Mouse (Mus musculus) liver, embryonic 12.5 days (tissue): ENCODE measurements around the gene Aip. TPM values are rescaled to one million over a fixed set of nuclear protein-coding genes. Genes with fewer than 3 reads are reported as not detected.

ENCODE experiments used
- ATAC-seq: fragments of 200-750 bp; cut with Nextera tagmentation; 2 replicates; pipeline ENCODE4 v1.8.0; 2017; ENCODE audit warnings: moderate number of reproducible peaks, mild to moderate bottlenecking, moderate library complexity
- H3K27ac ChIP-seq: fragments of 300-500 bp; sonication (generic); 2 replicates; pipeline ENCODE4 v1.5.1; 2016; ENCODE audit warnings: mild to moderate bottlenecking
- H3K27me3 ChIP-seq: fragments of 300-500 bp; sonication (generic); replicated peaks from 2 replicates; pipeline ENCODE4 v1.6.1; 2016; ENCODE audit warnings: mild to moderate bottlenecking, moderate library complexity
- H3K36me3 ChIP-seq: fragments of 300-500 bp; sonication (generic); 2 replicates; pipeline ENCODE4 v1.6.1; 2016; ENCODE audit warnings: mild to moderate bottlenecking, moderate library complexity
- H3K4me1 ChIP-seq: fragments of 300-500 bp; sonication (generic); 2 replicates; pipeline ENCODE4 v1.6.1; 2016
- H3K4me2 ChIP-seq: fragments of 300-500 bp; sonication (generic); 2 replicates; pipeline ENCODE4 v1.6.1; 2016; ENCODE audit warnings: mild to moderate bottlenecking, moderate library complexity
- H3K4me3 ChIP-seq: fragments of 300-500 bp; sonication (generic); 2 replicates; pipeline ENCODE4 v1.5.1; 2016; ENCODE audit warnings: mild to moderate bottlenecking, moderate library complexity
- H3K9ac ChIP-seq: fragments of 300-500 bp; sonication (generic); 2 replicates; pipeline ENCODE4 v1.6.1; 2016; ENCODE audit warnings: mild to moderate bottlenecking, moderate library complexity
- H3K9me3 ChIP-seq: fragments of 300-500 bp; sonication (generic); replicated peaks from 2 replicates; pipeline ENCODE4 v1.6.1; 2016; ENCODE audit warnings: mild to moderate bottlenecking, moderate library complexity
- WGBS: fragments of 180-500 bp; shearing (Covaris S2); methylation state at CpG from one replicate; pipeline ENCODE4 v1.1.7; 2016; ENCODE audit not compliant: insufficient replicate concordance; 5-methylcytosine and 5-hydroxymethylcytosine counted together
- polyA plus RNA-seq: library from polyadenylated mRNA; unstranded; fragments of >200 nt; fragmentation: Nextera tagmentation; extraction: Ambion mirVana; gene quantifications from 2 replicates; pipeline ENCODE4 v1.2.1, GENCODE M21; 2016

The Aip gene
- polyA plus RNA-seq, 1 experiment from 2014 or later, result 43.6 TPM

DNA sequence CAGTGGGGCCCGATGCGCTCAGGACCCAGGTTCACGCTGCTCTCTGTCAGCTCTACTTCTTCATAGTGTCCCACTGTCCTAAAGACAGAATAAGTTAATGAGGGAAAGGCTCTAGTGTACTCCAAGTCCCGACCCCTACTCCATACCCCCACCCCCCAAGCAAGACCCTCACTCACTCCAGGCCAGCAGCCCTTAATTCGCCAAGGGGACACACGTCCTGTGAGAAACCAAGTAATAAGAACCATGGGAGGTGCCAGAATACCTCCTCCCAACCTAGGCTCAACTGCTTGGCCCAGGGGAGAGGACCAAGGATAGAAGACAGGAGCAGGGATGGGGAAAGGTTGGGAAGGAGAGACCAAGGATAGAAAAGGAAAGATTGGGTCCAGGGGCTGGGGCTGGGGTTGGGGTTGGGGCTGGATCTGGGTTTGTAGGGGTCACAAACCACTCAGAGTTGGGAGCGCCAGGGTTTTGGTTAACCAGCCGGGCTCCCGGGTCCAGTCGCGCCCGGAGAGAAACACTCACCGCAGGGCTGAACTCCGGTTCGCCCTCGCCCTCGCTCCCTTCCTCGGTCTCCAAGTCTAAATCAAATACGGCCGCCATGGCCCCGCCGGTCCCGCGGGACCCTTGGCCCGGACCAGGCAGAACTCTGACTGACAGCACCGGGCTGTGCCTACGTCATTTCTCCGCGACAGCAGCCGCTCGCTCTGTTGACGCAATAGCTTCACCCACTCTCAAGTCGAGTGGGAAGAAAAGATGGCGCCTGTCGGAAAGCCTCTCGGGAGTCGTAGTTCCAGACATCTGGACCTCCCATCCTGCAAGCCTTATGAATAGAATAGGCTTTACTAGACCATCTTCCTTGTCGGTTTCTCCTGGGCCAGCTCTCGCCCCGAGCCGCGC lies 37.2 kb upstream of the Aip start, which contains the start of gene Rps6kb2:
TSS of gene Rps6kb2 (minus strand) at position 709 of the 897 bp plus-strand sequence.
- peak; percentile 80 for ATAC-seq
- H3K9me3 ChIP-seq, result no peaks in the 10 kb centered on the region

DNA sequence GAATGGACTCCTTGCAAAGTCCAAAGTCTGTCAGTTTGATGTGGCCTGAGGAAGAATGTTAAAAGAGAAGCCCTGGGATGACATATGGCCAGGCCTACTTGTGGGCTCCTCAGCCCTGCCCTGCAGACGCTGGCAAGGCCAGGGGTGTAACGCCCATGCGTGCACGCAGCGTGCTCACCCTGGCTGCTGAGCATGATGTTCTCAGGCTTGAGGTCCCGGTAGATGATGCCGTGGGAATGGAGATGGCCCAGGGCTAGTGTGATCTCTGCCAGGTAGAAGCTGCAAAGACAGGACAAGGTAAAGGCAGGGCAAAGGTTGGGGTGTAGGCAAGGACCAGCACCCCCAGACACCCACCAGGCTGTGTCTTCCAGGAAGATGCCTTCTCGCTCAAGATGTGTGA lies 33.4 kb upstream of the Aip start:
- no peaks in the 10 kb centered on the region for H3K27me3 ChIP-seq
- no peak overlapping the region for H3K4me2 ChIP-seq
- no peak for ATAC-seq
- H3K36me3 ChIP-seq, result peaks cover 63% of the 10 kb centered on the region
- H3K4me3 ChIP-seq, result no peak overlapping the region
- WGBS, result 87% methylated on average over 8 of the region's 8 CpGs
- H3K27ac ChIP-seq, result no peak overlapping the region
- H3K9ac ChIP-seq, result no peak overlapping the region
- no peaks in the 10 kb centered on the region for H3K9me3 ChIP-seq
- H3K4me1 ChIP-seq, result peaks cover 41% of the 10 kb centered on the region

More for the DNA sequence above, 37.2 kb upstream of the Aip start, which contains the start of gene Rps6kb2:
- Histone ChIP-seq H3K4me1 (peaks cover 48% of the 10 kb centered on the region), H3K36me3 (peaks cover 38% of the 10 kb centered on the region), H3K9ac (peak within 1 kb of the TSS; percentile 77), H3K4me2 (peak within 1 kb of the TSS; percentile 92), H3K27me3 (no peaks in the 10 kb centered on the region), H3K27ac (peak within 1 kb of the TSS; percentile 73), H3K4me3 (peak within 1 kb of the TSS; percentile 76)
- WGBS, result 5% methylated on average over 42 of the region's 42 CpGs

DNA sequence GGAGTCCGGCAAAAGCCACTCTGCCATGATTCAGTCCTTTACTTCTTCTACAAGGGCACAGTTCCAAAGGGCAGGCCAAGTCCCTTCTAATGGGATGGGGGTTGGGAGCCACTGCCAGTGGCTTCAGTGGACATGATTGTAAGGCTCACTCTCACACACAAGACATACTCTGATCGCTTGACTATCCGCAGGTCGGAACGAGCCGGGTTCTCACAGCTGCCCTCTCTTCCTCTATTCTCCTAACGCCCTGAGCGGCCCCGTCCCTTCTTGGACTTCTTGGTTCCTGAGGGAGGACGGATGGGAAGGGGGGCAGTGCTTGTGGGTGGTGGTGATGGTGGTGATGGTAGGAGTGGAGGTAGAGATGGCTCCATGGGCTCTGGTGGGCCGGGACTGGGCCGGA lies 31.1 kb upstream of the Aip start:
- WGBS, result 85% methylated on average over 12 of the region's 12 CpGs
- Histone ChIP-seq H3K4me2 (no peak overlapping the region), H3K36me3 (peaks cover 82% of the 10 kb centered on the region), H3K9me3 (no peaks in the 10 kb centered on the region), H3K4me3 (no peak overlapping the region), H3K4me1 (peaks cover 34% of the 10 kb centered on the region), H3K27me3 (no peaks in the 10 kb centered on the region), H3K9ac (no peak overlapping the region), H3K27ac (no peak overlapping the region; the same call in 1 of the 2 replicates)
- no peak for ATAC-seq

DNA sequence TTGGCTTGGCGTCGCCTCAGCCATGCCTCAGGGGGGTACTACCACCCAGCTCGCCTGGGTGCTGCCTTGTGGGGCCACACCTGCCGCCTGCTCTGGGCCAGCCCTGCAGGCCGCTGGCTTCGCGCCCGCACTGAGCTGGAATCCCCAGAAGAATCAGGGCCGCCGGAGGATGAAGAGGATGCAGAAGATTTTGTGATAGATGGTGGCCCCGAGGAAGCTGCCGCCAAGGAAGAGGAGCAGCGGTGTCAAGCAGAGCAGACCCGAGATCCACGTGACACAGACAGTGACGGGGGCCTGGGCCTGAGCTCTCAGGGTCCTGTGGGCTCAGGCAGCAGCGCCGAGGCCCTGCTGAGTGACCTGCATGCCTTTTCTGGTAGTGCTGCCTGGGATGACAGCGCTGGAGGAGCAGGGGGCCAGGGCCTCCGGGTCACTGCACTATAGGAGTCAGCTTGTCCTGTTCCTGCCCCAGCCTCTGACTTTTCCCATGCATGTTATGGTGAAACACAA lies 30.5 kb upstream of the Aip start:
- Histone ChIP-seq H3K9ac (no peak overlapping the region), H3K4me3 (no peak overlapping the region), H3K4me2 (peak overlapping the region; percentile 46), H3K27ac (0 out of 2 replicates have a peak overlapping the region, but pooled peaks have one; percentile 17), H3K27me3 (no peaks in the 10 kb centered on the region), H3K36me3 (peaks cover 82% of the 10 kb centered on the region), H3K9me3 (no peaks in the 10 kb centered on the region), H3K4me1 (peaks cover 35% of the 10 kb centered on the region)
- no peak for ATAC-seq
- WGBS, result 69% methylated on average over 20 of the region's 20 CpGs

- Histone ChIP-seq H3K9ac (peak overlapping the region; percentile 41; the same call in 1 of the 2 replicates), H3K27ac (peak overlapping the region; percentile 17; the same call in 1 of the 2 replicates), H3K36me3 (peaks cover 82% of the 10 kb centered on the region), H3K9me3 (no peaks in the 10 kb centered on the region), H3K4me3 (peak overlapping the region; percentile 20), H3K4me2 (peak overlapping the region; percentile 46), H3K4me1 (peaks cover 35% of the 10 kb centered on the region), H3K27me3 (no peaks in the 10 kb centered on the region)
- ATAC-seq, result no peak
- WGBS, result 53% methylated on average over 6 of the region's 6 CpGs
Observed at GRCm38 (mm10) chr19:4155223-4156072, 29.8 kb upstream of the Aip start.

DNA sequence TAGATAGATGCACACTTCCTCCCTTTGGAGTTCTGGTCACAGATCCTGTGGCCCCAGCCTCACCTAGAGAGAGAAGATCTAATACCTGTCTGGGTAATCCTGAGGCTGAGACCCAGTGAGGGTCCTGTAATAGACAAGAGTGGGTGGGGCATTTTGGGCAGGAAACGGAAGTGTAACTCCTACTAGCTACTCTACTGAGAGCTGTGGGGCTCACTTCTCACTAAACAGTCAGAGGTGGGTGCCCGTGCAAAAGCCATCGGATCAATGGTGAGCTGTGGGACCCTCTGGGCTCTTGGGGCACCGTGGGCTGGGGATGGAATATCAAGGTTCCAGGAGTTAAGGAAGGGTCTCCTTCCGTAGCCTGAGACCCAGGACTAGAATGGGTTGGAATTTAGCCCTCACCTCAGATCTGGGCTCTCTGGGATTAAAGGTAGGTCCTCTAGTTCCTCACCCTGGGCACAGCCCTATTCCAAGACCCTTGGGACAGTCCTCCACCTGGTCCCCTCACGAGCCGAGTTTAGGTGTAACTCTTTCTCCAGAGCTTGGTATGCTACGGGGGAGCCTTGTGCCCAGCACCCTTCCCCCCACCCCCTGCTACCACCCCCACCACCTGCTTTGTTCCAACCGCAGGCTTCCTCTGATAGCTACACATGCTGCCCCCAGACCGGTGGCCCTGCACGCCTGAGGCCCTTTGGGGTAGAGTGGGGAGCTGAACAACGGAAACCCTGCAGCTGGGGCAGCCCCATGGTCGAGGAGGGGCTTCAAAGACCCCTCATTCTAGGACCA lies 29.0 kb upstream of the Aip start:
- 32% methylated on average over 13 of the region's 13 CpGs for WGBS
- peak; percentile 22; the same call in 1 of the 2 replicates for ATAC-seq
- peak overlapping the region; percentile 41; the same call in 1 of the 2 replicates for H3K9ac ChIP-seq
- H3K36me3 ChIP-seq, result peaks cover 84% of the 10 kb centered on the region
- peak overlapping the region; percentile 20 for H3K4me3 ChIP-seq
- no peaks in the 10 kb centered on the region for H3K9me3 ChIP-seq
- H3K4me1 ChIP-seq, result peaks cover 42% of the 10 kb centered on the region
- peak overlapping the region; percentile 8; the same call in 1 of the 2 replicates for H3K27ac ChIP-seq
- H3K4me2 ChIP-seq, result peak overlapping the region; percentile 46
- H3K27me3 ChIP-seq, result no peaks in the 10 kb centered on the region

GRCm38 (mm10) chr19:4153232-4153654 lies 27.6 kb upstream of the Aip start, which contains the start of gene Ptprcap:
TSS of gene Ptprcap (plus strand) at chr19:4153604.
- no peak for ATAC-seq
- Histone ChIP-seq H3K27ac (peak within 1 kb of the TSS; percentile 8; the same call in 1 of the 2 replicates), H3K9me3 (no peaks in the 10 kb centered on the region), H3K9ac (no peak within 1 kb of the TSS), H3K27me3 (no peaks in the 10 kb centered on the region), H3K36me3 (peaks cover 71% of the 10 kb centered on the region), H3K4me2 (peak within 1 kb of the TSS; percentile 46), H3K4me1 (peaks cover 52% of the 10 kb centered on the region), H3K4me3 (no peak within 1 kb of the TSS; the same call in 1 of the 2 replicates)
- 76% methylated on average over 11 of the region's 11 CpGs for WGBS

GRCm38 (mm10) chr19:4152445-4153231 lies 27.0 kb upstream of the Aip start:
- peaks cover 65% of the 10 kb centered on the region for H3K36me3 ChIP-seq
- no peaks in the 10 kb centered on the region for H3K27me3 ChIP-seq
- peaks cover 58% of the 10 kb centered on the region for H3K4me1 ChIP-seq

GRCm38 (mm10) chr19:4151898-4152297 lies 26.2 kb upstream of the Aip start:
- Histone ChIP-seq H3K36me3 (peaks cover 57% of the 10 kb centered on the region), H3K4me3 (no peak overlapping the region), H3K9ac (no peak overlapping the region), H3K4me1 (peaks cover 60% of the 10 kb centered on the region), H3K9me3 (no peaks in the 10 kb centered on the region), H3K4me2 (no peak overlapping the region), H3K27me3 (no peaks in the 10 kb centered on the region), H3K27ac (no peak overlapping the region)
- no peak for ATAC-seq
- WGBS, result 79% methylated on average over 5 of the region's 5 CpGs

More at GRCm38 (mm10) chr19:4152445-4153231, 27.0 kb upstream of the Aip start:
- 0 out of 2 replicates have a peak overlapping the region, but pooled peaks have one; percentile 8 for H3K27ac ChIP-seq
- ATAC-seq, result no peak
- no peak overlapping the region for H3K4me3 ChIP-seq
- no peak overlapping the region for H3K9ac ChIP-seq
- H3K4me2 ChIP-seq, result no peak overlapping the region
- no peaks in the 10 kb centered on the region for H3K9me3 ChIP-seq
- 88% methylated on average over 8 of the region's 8 CpGs for WGBS

DNA sequence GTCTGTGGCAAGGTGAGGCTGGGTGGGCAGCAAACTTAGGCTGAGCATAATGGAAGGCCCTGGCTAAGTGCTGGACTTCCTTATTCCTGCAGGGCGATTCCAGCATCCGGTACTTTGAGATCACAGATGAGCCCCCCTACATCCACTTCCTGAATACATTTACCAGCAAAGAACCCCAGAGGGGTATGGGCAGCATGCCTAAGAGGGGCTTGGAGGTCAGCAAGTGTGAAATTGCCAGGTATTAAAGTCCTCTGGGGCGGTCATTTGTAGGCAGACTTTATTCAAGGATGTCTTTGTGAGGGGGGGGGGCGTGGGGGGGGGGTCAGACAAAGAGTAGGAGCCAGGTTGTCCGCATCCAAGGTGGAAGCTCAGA lies 25.8 kb upstream of the Aip start:
- 80% methylated on average over 5 of the region's 5 CpGs for WGBS
- H3K27me3 ChIP-seq, result no peaks in the 10 kb centered on the region
- H3K9ac ChIP-seq, result no peak overlapping the region
- H3K27ac ChIP-seq, result no peak overlapping the region
- ATAC-seq, result no peak
- no peak overlapping the region for H3K4me3 ChIP-seq
- H3K4me1 ChIP-seq, result peaks cover 60% of the 10 kb centered on the region
- H3K36me3 ChIP-seq, result peaks cover 53% of the 10 kb centered on the region
- H3K4me2 ChIP-seq, result no peak overlapping the region
- no peaks in the 10 kb centered on the region for H3K9me3 ChIP-seq
